Mouse (Mus musculus) heart, adult 2 months (tissue): ENCODE data around the gene Mlf2. TPM values are rescaled to one million over a fixed set of nuclear protein-coding genes. Genes with fewer than 3 reads are reported as not detected.
A peak's percentile ranks its signal among the peaks of the same experiment; 100 is the strongest.

Source experiments
- DNase-seq, 2 experiments: peaks; one replicate each; pipeline ENCODE4 v3.0.0; 2021
- H3K27ac ChIP-seq: fragments of 200-600 bp; 2 replicates; pipeline ENCODE4 v1.8.1; 2022
- H3K27me3 ChIP-seq: fragments of 200-500 bp; 2 replicates; pipeline ENCODE4 v1.6.1; 2012; ENCODE audit warnings: mild to moderate bottlenecking, low read length, inconsistent platforms, mixed read lengths; ENCODE audit not compliant: control insufficient read depth, insufficient read depth
- H3K36me3 ChIP-seq: fragments of 200-500 bp; 2 replicates; pipeline ENCODE4 v1.6.1; 2012; ENCODE audit warnings: low read length, inconsistent platforms; ENCODE audit not compliant: control insufficient read depth, insufficient read depth
- H3K4me1 ChIP-seq: fragments of 200-500 bp; 2 replicates; pipeline ENCODE4 v1.6.1; 2011; ENCODE audit warnings: low read length; ENCODE audit not compliant: control insufficient read depth, insufficient read depth
- H3K4me3 ChIP-seq: fragments of 200-600 bp; 2 replicates; pipeline ENCODE4 v1.8.1; 2022
- H3K79me2 ChIP-seq: fragments of 200-500 bp; replicated peaks from 2 replicates; pipeline ENCODE4 v1.6.1; 2012; ENCODE audit warnings: mild to moderate bottlenecking, inconsistent platforms, low read length, moderate library complexity, mixed read lengths; ENCODE audit not compliant: control insufficient read depth, insufficient read depth
- H3K9ac ChIP-seq: fragments of 200-500 bp; 2 replicates; pipeline ENCODE4 v1.6.1; 2012; ENCODE audit warnings: low read depth, mild to moderate bottlenecking, control low read depth, inconsistent platforms, low read length, mixed read lengths
- CTCF ChIP-seq: fragments of 200-600 bp; IDR thresholded peaks from 2 replicates; pipeline ENCODE4 v1.8.1; 2022; ENCODE audit warnings: antibody characterized with exemption, mild to moderate bottlenecking, moderate library complexity
- EP300 ChIP-seq: fragments of 200-500 bp; IDR thresholded peaks from 2 replicates; pipeline ENCODE4 v1.6.1; 2011; ENCODE audit warnings: low read depth, low read length, control low read depth; ENCODE audit not compliant: insufficient read depth
- POLR2A ChIP-seq: fragments of 200-500 bp; IDR thresholded peaks from 2 replicates; pipeline ENCODE4 v1.6.1; 2011; ENCODE audit warnings: mild to moderate bottlenecking, low read depth, low read length, control low read depth; ENCODE audit not compliant: insufficient read depth
- WGBS: fragments of 180-500 bp; shearing (Covaris S2); methylation state at CpG from one replicate; pipeline ENCODE4 v1.1.7; 2018; 5-methylcytosine and 5-hydroxymethylcytosine counted together
- intact Hi-C: fragments of 180-260 bp; cut with DNase I; formaldehyde crosslinking; loops from one replicate; pipeline ENCODE4 v1.15.1; 2025
- polyA plus RNA-seq: library from polyadenylated mRNA; depleted of rRNA; stranded (reverse); fragments of >200 nt; gene quantifications from 2 replicates; pipeline ENCODE4 v1.2.3, GENCODE M21; 2012
- total RNA-seq, 2 experiments: library from RNA; stranded (reverse); gene quantifications; 2 replicates each; pipeline ENCODE4 v1.2.3; 2021

The Mlf2 gene
- total and polyA plus RNA-seq, 3 experiments, result 179 to 259 (median 194) TPM

- Histone ChIP-seq H3K36me3 (peaks cover 4% of the 10 kb centered on the region), H3K9ac (no peak overlapping the region), H3K79me2 (no peaks in the 10 kb centered on the region), H3K27me3 (no peaks in the 10 kb centered on the region), H3K4me3 (no peak overlapping the region), H3K4me1 (peaks cover 4% of the 10 kb centered on the region), H3K27ac (peak overlapping the region; percentile 61)
- intact Hi-C loops, result no loop called here
- DNase-seq, result no peak
- 12% methylated on average over 5 of the region's 5 CpGs for WGBS
- TF ChIP-seq CTCF (no peak), EP300 (no peak), POLR2A (no peak)
Observed at GRCm38 (mm10) chr6:124925941-124926340, 5.2 kb upstream of the Mlf2 start.

GRCm38 (mm10) chr6:124930231-124930630 lies 955 bp upstream of the Mlf2 start:
- H3K4me3 ChIP-seq, result peak overlapping the region; percentile 38
- H3K4me1 ChIP-seq, result peaks cover 10% of the 10 kb centered on the region
- peaks cover 4% of the 10 kb centered on the region for H3K36me3 ChIP-seq
- TF ChIP-seq POLR2A (no peak), CTCF (no peak), EP300 (no peak)
- H3K27me3 ChIP-seq, result no peaks in the 10 kb centered on the region
- H3K27ac ChIP-seq, result peak overlapping the region; percentile 87
- DNase-seq, result no peak
- peak overlapping the region; percentile 67 for H3K9ac ChIP-seq
- intact Hi-C loops, result loop anchor here (1.0 to 2.0 kb wide), 5 partner anchors 13 to 79 kb away; partner anchors contain the start of genes Cops7a and Zfp384
- WGBS, result 30% methylated on average over 1 of the region's 1 CpGs
- H3K79me2 ChIP-seq, result no peaks in the 10 kb centered on the region

- WGBS, result 2% methylated on average over 48 of the region's 48 CpGs
Observed at GRCm38 (mm10) chr6:124931525-124932313, 533 bp downstream of the Mlf2 start.

GRCm38 (mm10) chr6:124932314-124932695 lies 1.1 kb downstream of the Mlf2 start:
- H3K36me3 ChIP-seq, result peaks cover 4% of the 10 kb centered on the region
- DNase-seq, result no peak
- TF ChIP-seq POLR2A (no peak), CTCF (no peak), EP300 (no peak)

More at GRCm38 (mm10) chr6:124931525-124932313, 533 bp downstream of the Mlf2 start:
- Histone ChIP-seq H3K36me3 (peaks cover 4% of the 10 kb centered on the region), H3K27ac (peak overlapping the region; percentile 96), H3K79me2 (no peaks in the 10 kb centered on the region), H3K4me1 (peaks cover 8% of the 10 kb centered on the region), H3K27me3 (no peaks in the 10 kb centered on the region), H3K4me3 (peak overlapping the region; percentile 98), H3K9ac (peak overlapping the region; percentile 98)
- intact Hi-C loops, result loop anchor here (2.0 kb wide), 2 partner anchors 33 to 77 kb away; partner anchors contain the start of genes Cops7a and Zfp384
- DNase-seq, result no peak
- no peak for TF ChIP-seq EP300
- TF ChIP-seq CTCF, result peak; percentile 27
- TF ChIP-seq POLR2A, result no peak

GRCm38 (mm10) chr6:124933127-124933526 lies 1.9 kb downstream of the Mlf2 start:
- no peak for TF ChIP-seq EP300
- no peak for TF ChIP-seq CTCF
- no peak for TF ChIP-seq POLR2A
- peaks cover 8% of the 10 kb centered on the region for H3K4me1 ChIP-seq
- no peak overlapping the region for H3K27ac ChIP-seq
- WGBS, result 88% methylated on average over 3 of the region's 3 CpGs
- no peak overlapping the region for H3K9ac ChIP-seq
- intact Hi-C loops, result no loop called here
- no peaks in the 10 kb centered on the region for H3K79me2 ChIP-seq
- no peak for DNase-seq
- no peak overlapping the region for H3K4me3 ChIP-seq
- peaks cover 4% of the 10 kb centered on the region for H3K36me3 ChIP-seq
- H3K27me3 ChIP-seq, result no peaks in the 10 kb centered on the region

More at GRCm38 (mm10) chr6:124932314-124932695, 1.1 kb downstream of the Mlf2 start:
- H3K4me1 ChIP-seq, result peaks cover 8% of the 10 kb centered on the region
- WGBS, result 38% methylated on average over 12 of the region's 12 CpGs
- peak overlapping the region; percentile 96 for H3K27ac ChIP-seq
- H3K4me3 ChIP-seq, result peak overlapping the region; percentile 98
- peak overlapping the region; percentile 98 for H3K9ac ChIP-seq
- no peaks in the 10 kb centered on the region for H3K27me3 ChIP-seq
- H3K79me2 ChIP-seq, result no peaks in the 10 kb centered on the region
- intact Hi-C loops, result no loop called here

- 88% methylated on average over 7 of the region's 7 CpGs for WGBS
- intact Hi-C loops, result no loop called here
Observed at GRCm38 (mm10) chr6:124934670-124935069, 3.5 kb downstream of the Mlf2 start.

More at GRCm38 (mm10) chr6:124934670-124935069, 3.5 kb downstream of the Mlf2 start:
- H3K4me1 ChIP-seq, result peaks cover 8% of the 10 kb centered on the region
- H3K4me3 ChIP-seq, result no peak overlapping the region
- DNase-seq, result no peak
- no peaks in the 10 kb centered on the region for H3K27me3 ChIP-seq
- H3K9ac ChIP-seq, result no peak overlapping the region
- H3K27ac ChIP-seq, result no peak overlapping the region
- H3K36me3 ChIP-seq, result peaks cover 4% of the 10 kb centered on the region
- no peaks in the 10 kb centered on the region for H3K79me2 ChIP-seq
- TF ChIP-seq CTCF (no peak), POLR2A (no peak), EP300 (no peak)
